Mouse (Mus musculus): ENCODE data around the gene Pax4. TPM values are rescaled to one million over a fixed set of nuclear protein-coding genes. Genes with fewer than 3 reads are reported as not detected.

Gene Pax4
- not detected for total RNA-seq (2021)
- long read RNA-seq, experiment 1 = 0 reads
- long read RNA-seq, experiment 2 = 0 reads

DNA sequence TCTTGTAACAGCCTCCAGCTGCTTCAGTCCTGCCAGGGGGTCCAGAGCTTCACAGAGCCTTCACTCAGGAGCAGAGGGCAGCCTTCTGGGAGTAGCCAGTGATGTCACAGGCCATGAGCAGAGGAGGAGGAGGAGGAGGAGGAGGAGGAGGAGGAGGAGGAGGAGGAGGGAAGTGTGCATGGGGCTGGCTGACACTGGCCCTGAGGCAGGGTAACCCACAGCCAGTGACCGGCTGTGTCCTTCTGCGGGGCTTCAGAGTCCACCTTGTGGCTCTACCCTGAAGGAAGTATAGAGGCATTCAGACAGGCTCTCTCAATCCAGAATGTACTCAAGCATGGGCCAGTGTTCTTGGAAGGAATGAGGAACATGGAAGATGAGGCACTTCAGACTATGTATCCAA lies at the start of gene Pax4:
Pax4 (minus strand) TSS at position 101 of the 400 bp plus-strand sequence.
- intact Hi-C loops (cut with DNase I; ENCODE audit: low total_unique reads) = no loop called here
- no peak for DNase-seq

GRCm38 (mm10) chr6:28497837-28498236 lies 48.7 kb upstream of the Pax4 start:
- no peak for DNase-seq
- intact Hi-C loops (cut with DNase I; ENCODE audit: low total_unique reads) = no loop called here

GRCm38 (mm10) chr6:28491198-28491597 lies 42.0 kb upstream of the Pax4 start:
- no peak for DNase-seq
- intact Hi-C loops (cut with DNase I; ENCODE audit: low total_unique reads) = no loop called here

- intact Hi-C loops (cut with DNase I; ENCODE audit: low total_unique reads) = no loop called here
- no peak for DNase-seq
Observed at GRCm38 (mm10) chr6:28490612-28491011, 41.5 kb upstream of the Pax4 start.

GRCm38 (mm10) chr6:28488204-28488851 lies 39.2 kb upstream of the Pax4 start:
- intact Hi-C loops (cut with DNase I; ENCODE audit: low total_unique reads) = no loop called here
- DNase-seq = no peak

DNA sequence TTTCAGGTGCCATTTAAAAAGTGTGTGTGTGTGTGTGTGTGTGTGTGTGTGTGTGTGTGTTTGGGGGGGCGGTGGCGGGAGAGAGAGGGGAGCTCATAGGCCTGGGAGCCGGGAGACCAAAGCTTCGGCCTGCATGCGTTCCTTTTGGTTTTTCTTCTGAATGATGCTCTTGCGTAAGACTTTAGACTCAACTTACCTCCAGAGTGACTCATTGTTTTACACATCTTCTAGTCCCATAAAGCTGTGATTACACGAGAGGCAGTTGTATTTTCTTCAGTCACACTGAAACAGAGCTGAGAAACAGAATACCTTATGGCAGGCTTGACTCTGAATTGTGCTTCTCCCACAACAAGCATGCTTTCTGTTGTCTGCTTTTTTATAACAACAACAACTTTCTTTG lies 37.8 kb upstream of the Pax4 start:
- intact Hi-C loops (cut with DNase I; ENCODE audit: low total_unique reads) = no loop called here

GRCm38 (mm10) chr6:28486471-28486870 lies 37.3 kb upstream of the Pax4 start:
- intact Hi-C loops (cut with DNase I; ENCODE audit: low total_unique reads) = no loop called here
- no peak for DNase-seq

More for the DNA sequence above, 37.8 kb upstream of the Pax4 start:
- no peak for DNase-seq

GRCm38 (mm10) chr6:28486008-28486407 lies 36.9 kb upstream of the Pax4 start:
- DNase-seq = no peak
- intact Hi-C loops (cut with DNase I; ENCODE audit: low total_unique reads) = no loop called here

GRCm38 (mm10) chr6:28482711-28483315 lies 33.7 kb upstream of the Pax4 start:
- intact Hi-C loops (cut with DNase I; ENCODE audit: low total_unique reads) = no loop called here
- DNase-seq = no peak

DNA sequence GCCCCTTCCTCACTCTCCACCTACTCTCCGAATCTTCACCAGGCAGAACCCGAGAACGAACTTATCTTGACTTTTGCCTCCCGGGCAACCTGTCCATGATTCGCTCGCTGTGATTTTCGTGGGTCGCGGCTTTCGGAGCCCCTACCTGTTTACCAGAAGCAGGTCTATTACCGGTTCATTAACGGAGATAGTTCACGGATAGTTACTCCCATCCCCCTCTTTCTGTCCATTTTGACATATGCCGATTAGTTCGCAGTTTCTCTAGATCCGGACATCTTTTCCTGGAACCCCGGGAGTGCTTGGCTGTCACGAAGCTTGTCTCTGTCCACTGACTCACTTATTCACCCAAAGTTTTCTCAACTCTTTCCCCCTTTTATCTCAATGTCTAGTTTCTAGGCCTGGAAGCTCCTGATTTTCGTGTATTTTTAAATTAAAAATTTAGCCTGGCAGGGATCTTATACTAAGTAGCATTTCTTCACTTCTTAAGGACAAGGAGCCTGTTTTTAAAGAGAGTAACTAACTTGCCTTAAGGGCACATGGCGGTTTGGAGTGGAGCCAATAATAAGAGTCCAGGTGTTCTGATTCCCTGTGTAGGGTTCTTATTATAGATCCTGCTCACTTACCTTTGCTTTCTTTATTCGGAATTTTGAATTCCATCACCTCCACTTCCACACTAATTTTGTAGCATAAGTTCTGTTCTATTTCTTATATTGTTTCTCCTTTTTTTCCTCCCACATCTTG lies 31.8 kb upstream of the Pax4 start:
- intact Hi-C loops (cut with DNase I; ENCODE audit: low total_unique reads) = no loop called here

DNA sequence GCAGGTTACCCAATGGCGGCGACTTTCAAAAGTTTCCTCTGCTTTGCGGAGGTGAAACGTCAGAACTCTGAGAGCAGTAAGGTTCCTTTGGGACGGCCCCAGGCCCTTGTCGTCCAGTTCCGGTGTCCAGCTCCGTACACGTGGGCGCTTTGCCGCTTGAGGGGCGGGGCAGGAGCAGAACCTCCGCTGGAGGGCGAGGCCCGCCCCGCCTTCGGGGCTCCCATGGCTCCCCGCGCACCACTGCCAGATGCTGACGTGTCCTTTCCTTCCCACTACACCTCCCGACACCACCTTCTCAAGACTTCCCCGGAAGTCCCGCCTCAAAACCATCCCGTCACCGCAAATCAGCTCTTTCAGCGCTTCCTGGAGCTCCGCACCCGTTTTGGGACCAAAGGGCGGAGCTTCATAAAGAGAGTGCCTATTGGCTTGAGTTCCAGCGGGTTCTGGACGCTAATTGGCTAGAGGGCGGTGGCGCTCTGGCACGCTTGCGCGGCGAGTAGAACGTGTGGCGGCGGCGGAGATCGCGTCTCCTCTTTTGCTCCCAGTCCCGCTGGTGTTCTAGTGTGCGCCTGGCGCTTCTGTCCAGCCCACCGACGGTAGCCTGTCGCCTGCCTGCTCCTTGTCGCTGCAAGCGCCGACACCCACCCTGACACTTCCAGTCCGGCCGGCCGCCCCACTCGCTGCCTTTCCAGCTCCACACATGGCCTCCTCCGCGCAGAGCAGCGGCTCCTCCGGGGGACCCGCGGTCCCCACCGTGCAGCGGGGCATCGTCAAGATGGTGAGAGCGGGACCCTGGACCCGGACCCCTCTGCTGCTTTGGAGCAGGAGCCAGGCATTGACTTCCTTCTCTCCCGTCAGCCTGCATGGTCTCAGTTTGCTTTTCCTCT lies 31.0 kb upstream of the Pax4 start:
- peak; percentile 99 for DNase-seq
- intact Hi-C loops (cut with DNase I; ENCODE audit: low total_unique reads) = loop anchor here (5.0 to 10.0 kb wide), 2 partner anchors 58 to 215 kb away; partner anchors contain the start of gene Arf5

More for the DNA sequence above, 31.8 kb upstream of the Pax4 start:
- no peak for DNase-seq

- DNase-seq = no peak
- intact Hi-C loops (cut with DNase I; ENCODE audit: low total_unique reads) = loop anchor here (5.0 to 10.0 kb wide), 2 partner anchors 53 to 210 kb away; partner anchors contain the start of gene Arf5
Observed at GRCm38 (mm10) chr6:28474839-28475238, 25.7 kb upstream of the Pax4 start, which contains the start of gene Snd1. TSS of gene Snd1 (plus strand) at chr6:28475139.

- intact Hi-C loops (cut with DNase I; ENCODE audit: low total_unique reads) = loop anchor here (10.0 kb wide), 1 partner anchor 209 kb away; no protein-coding TSS in a partner anchor
- no peak for DNase-seq
Observed at GRCm38 (mm10) chr6:28474211-28474610, 25.1 kb upstream of the Pax4 start.

DNA sequence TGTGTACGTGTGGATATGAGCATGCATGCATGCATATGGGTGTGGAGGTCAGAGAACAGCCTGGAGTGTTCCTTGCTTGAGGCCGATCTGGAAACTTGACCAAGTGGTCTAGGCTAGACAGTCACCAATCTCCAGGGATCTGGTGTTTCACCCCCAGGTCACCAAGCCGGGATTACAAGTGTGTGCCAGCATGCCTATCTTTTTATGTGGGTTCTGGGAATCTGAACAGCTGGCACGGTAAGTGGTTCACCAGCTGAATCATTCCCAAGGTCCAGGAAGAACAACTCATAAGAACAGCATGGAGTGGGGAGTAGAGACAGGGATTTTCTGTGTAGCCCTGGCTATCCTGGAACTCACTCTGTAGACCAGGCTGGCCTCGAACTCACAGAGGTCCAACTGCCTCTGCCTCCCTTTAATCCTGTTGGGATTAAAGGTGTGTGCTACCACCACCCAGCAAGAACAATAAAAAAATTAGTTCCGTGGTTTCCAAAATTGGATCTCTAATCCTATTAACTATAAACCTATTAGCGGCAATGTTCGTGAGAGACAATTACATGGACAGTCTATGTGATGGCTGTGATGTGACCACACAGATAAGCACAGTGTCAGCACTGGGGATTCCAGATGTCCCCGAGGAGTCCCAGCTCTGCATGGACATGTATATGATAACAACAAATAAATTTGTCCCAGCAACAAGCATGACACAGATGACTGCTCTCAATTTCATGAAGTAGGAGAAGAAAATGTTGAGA lies 22.3 kb upstream of the Pax4 start:
- intact Hi-C loops (cut with DNase I; ENCODE audit: low total_unique reads) = loop anchor here (10.0 kb wide), 1 partner anchor 207 kb away; no protein-coding TSS in a partner anchor
- no peak for DNase-seq

DNA sequence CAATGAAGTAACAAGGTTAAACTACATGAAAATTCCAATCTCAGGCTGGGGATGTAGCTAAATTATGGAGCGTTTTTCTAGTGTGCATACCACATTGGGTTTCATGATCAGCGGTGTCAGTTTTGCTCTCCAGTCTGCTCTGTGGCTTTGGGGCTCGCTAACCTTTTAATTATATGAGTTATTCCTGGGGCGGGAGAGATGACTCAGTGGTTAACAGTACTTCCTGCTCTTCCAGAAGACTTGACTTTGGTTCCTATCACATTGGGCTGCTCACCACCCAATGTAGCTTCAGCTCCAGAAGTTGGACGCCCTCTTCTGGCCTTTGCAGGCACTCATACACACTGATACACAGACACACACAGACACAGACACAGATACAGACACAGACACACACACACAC lies 21.5 kb upstream of the Pax4 start:
- no peak for DNase-seq
- intact Hi-C loops (cut with DNase I; ENCODE audit: low total_unique reads) = loop anchor here (10.0 kb wide), 1 partner anchor 206 kb away; no protein-coding TSS in a partner anchor

DNA sequence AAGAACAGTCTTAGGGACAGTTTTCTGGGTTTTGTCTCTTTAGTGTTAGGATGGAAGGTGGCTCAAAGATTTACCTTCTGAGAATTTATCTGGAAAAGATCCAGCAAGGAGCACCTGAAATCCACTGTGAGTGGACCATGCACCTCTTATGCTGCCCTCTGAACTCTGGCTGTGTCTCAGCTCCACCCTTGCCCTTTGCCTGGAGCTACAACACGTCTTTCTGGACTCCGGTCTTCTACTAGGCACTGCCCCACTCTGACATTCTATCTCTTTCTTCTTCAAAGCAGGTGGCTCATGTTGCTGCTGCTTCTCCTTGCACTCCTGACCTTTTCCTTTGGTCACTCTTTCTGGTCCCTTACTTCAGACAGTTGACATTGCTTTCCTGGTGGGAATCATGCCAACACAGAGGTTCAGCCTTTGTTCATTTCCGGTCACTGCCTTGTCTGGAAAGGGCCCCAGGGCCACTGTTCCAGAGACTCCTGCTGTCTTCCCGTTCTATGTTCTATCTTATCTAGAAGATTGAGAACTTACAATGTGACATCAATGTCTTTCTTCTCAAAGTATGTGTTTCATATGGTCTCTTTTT lies 21.0 kb upstream of the Pax4 start:
- DNase-seq = no peak
- intact Hi-C loops (cut with DNase I; ENCODE audit: low total_unique reads) = loop anchor here (10.0 kb wide), 1 partner anchor 205 kb away; no protein-coding TSS in a partner anchor

DNA sequence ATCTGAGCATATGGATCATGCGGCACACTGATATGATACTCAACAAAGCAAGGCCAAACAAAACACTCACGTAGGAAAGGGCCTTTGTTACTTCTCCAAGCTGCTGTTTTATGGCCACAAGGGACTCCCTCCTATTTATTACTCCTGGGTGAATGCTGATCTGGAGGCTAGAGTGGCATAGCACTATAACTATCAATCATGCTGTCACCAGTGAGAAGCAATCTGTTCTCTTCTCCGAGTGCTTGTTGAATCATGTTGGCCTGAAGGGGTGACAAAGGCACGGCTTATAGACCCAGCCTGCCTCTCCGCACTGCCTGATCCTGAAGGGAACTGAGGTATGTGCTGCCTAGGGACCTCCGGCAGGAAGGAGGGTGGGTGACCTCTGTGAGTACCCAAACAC lies 15.5 kb upstream of the Pax4 start:
- intact Hi-C loops (cut with DNase I; ENCODE audit: low total_unique reads) = no loop called here
- DNase-seq = no peak

- intact Hi-C loops (cut with DNase I; ENCODE audit: low total_unique reads) = no loop called here
- peak; percentile 67 for DNase-seq
Observed at GRCm38 (mm10) chr6:28460534-28460933, 11.4 kb upstream of the Pax4 start.

Measured in gastrocnemius, postnatal 14 days (tissue).